Mouse (Mus musculus): ENCODE results near the gene Rbck1.

DNA sequence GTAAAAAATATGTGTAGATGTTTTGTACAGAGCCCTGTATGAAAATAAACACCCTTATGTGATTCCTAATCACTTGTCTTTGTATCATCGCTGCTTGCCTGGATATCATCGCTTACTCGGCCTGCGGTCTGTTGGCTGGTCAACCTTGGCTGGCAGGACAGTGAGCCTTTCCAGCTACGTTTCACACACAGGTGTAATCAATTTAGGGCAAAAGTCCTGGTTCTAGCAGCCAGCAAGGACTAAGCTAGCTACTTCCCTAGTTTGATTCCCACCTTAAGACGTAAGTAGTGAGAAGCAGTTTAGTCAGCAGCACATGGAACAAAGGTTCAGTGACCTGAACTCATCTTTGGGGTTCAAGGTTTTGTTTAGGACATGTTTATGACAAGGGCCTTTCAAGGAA is 18.5 kb downstream of the Rbck1 start:
- TF ChIP-seq CTCF (IDR thresholded peaks at IDR 0.05; ENCODE audit: control insufficient read depth, insufficient read depth, low read length) (no peak), POLR2A (IDR thresholded peaks at IDR 0.05; ENCODE audit: borderline replicate concordance, control insufficient read depth, low read depth, low read length) (no peak)
